Mouse (Mus musculus) gastrocnemius, postnatal 36 days (tissue): ENCODE data around the gene Nsrp1. TPM values are rescaled to one million over a fixed set of nuclear protein-coding genes. Genes with fewer than 3 reads are reported as not detected.

ENCODE experiments used
- DNase-seq, 2 experiments: peaks; one replicate each; pipeline ENCODE4 v3.0.0; 2022
- intact Hi-C: fragments of 180-260 bp; cut with DNase I; formaldehyde crosslinking; loops from one replicate; pipeline ENCODE4 v1.15.1; 2025
- total RNA-seq, 2 experiments: library from RNA; stranded (reverse); gene quantifications; 2 replicates each; pipeline ENCODE4 v1.2.3; 2021

Gene Nsrp1
- total RNA-seq, 2 experiments from 2014 or later = 10.5 to 13.5 TPM

DNA sequence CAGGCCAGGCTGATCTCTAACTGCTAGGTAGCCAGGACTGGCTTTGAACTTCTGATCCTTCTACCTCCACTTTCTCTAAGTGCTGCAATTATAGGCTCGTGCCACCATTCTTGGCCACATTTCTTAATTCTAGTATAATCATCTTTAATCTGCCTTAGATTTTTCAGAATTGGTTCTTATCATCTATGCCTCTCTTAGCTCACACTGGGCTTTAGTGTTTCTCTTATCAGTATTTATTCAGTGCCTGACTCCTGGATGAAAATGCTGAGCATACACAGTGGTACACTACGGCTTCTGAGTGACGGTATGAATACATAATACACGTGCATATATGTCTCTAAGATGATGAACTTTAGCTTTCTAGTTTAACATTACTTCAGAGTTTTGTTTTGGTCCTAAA is 9.4 kb downstream of the Nsrp1 start:
- no peak for DNase-seq
- intact Hi-C loops = no loop called here

GRCm38 (mm10) chr11:77063406-77063805 is 14.8 kb downstream of the Nsrp1 start:
- intact Hi-C loops = no loop called here
- no peak for DNase-seq

DNA sequence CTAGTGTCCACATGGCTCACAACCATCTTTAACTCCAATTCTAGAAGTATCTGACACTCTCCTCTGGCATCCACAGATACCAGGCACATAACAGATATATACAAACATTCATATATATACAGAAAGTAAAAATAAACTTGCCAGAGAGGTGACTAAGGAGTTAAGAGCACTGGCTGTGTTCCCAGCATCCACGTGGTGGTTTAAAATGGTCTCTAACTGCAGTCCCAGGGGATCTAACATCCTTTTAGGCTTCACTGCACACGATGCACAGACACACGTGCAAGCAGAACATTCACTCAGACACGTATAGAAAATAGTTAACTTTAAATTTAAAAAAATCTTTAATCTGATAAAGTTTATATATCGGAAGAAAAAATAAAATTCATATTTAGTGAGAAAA is 16.3 kb downstream of the Nsrp1 start:
- no peak for DNase-seq

DNA sequence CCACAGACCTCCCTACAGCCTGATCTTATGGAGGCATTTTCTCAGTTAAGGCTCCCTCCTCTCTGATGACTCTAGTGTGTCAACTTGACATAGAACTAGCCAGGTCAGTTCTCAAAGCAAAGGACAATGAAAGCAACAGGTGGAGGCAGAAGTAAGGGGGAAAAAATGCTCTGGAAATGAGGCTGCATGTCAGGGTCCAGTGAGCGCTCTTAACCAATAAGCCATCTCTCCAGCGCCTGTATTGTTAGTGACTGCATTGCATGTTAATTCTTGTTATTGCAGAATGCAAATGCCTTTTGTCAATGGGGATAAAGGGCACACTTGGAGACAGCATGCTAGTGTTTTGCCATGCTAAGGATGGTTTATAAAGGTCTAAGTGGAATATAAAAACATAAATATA is 35.4 kb downstream of the Nsrp1 start:
- no peak for DNase-seq
- intact Hi-C loops = no loop called here

More for the DNA sequence above, 16.3 kb downstream of the Nsrp1 start:
- intact Hi-C loops = no loop called here

DNA sequence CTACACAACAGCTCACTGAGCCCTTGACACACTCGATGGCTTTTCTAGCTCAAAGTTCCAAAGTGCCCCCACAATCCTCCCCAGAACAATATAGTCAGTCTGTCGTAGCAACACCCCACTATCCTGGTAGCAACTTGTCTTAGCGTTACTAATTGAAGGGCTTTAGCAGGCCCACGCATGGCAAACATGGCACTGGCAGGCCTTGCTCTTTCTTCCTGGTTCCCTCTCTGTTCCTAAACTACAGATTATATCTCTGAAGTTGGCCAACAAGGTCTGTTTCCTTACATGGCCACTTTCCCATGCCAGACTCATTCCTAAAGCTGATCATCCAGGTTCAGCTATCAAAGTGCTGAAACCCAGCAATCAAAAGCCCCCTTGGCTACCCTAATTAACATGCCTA is 36.3 kb downstream of the Nsrp1 start:
- intact Hi-C loops = no loop called here
- DNase-seq = no peak

- intact Hi-C loops = no loop called here
- DNase-seq = no peak
Observed at GRCm38 (mm10) chr11:77031151-77031934, 46.9 kb downstream of the Nsrp1 start.

- intact Hi-C loops = no loop called here
- DNase-seq = no peak
Observed at GRCm38 (mm10) chr11:77028157-77028556, 50.1 kb downstream of the Nsrp1 start.

DNA sequence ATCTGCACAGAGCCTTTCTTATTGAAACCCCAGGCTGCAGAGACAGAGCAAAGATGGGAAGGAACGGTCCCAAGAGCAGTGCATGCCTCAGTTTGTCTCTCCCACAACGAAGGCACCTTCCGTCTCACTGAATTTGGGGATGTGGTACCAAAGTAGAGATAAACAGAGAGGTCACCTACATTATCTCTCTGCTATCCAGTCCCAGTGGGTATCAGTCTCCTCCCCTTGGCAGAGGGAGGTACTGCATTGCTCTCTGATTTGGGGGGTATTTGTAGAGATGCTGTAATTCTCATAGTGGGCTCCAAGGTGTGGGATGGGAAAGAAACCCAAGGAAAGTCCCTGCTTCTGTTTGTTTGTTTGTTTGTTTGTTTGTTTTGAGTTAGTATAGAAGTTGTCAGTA is 51.7 kb downstream of the Nsrp1 start:
- intact Hi-C loops = no loop called here
- no peak for DNase-seq

DNA sequence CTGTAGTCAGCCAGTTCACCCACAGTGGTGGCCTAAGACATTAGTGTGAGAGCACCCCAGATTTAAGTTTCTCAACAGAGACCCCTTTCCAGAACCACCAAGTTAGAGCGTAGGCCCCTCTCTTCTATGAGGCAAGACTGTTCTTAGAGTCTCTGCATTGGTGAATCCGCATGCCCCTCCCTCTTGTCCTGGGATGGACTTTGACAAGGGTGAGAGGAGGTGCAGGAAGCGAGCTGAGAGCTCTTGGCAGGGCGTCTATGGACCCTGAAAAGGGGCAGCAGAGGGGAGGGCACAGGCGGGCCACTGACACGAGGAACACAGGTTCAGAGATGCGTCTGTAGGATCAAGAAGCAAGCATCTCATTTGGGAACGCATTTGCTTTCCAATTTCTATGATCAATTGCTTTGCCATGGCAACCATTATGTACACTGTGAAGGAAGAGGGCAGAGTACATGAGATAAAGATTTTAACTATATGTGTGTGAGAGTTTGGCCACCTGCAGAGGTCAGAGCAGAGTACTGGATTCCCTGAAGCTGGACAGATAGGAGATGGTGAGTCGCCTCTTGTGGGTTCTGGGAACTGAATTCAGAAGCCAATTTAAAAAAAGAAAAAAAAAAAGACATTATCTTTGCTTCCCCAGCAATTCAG is 56.4 kb downstream of the Nsrp1 start:
- DNase-seq = no peak
- intact Hi-C loops = no loop called here

DNA sequence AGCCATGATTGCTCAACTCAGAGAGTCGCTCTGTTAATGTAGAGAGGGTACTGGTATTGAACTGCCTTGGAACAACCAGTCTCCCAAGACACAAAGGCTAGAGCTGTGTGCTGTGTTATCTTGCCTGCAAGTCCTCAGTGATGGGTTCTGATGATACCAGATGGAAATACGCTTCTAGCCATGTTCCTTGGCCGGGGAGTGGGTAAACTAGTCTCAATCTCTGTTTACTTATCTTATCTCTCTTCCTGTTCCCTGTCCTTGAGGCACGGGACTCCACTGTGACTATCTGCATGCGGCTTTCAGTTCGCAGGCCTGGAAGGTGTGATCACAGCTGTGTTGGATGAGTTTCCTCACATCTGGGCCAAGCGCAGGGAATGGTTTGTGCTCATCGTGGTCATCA is 58.7 kb downstream of the Nsrp1 start:
- intact Hi-C loops = no loop called here
- DNase-seq = no peak

DNA sequence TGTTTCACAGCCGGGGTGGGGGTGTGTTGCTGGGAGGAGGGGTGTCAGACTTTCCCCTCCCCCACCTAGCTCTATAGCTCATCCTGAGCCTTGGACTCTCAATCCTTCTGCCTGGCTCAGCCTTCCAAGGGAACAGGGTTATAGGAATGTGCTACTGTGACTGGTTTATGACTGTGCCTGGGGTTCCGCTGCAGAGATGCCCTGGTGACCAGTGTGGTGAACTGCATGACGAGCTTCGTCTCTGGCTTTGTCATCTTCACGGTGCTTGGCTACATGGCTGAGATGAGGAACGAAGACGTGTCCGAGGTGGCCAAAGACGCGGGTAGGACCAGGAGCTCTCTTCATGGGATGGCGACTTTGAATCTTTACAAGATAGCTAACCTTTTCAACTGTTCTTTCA is 60.2 kb downstream of the Nsrp1 start:
- DNase-seq = no peak
- intact Hi-C loops = no loop called here

- intact Hi-C loops = no loop called here
- DNase-seq = no peak
Observed at GRCm38 (mm10) chr11:77010762-77011475, 67.3 kb downstream of the Nsrp1 start.

GRCm38 (mm10) chr11:77009069-77010025 is 68.9 kb downstream of the Nsrp1 start:
- DNase-seq = no peak
- intact Hi-C loops = no loop called here

DNA sequence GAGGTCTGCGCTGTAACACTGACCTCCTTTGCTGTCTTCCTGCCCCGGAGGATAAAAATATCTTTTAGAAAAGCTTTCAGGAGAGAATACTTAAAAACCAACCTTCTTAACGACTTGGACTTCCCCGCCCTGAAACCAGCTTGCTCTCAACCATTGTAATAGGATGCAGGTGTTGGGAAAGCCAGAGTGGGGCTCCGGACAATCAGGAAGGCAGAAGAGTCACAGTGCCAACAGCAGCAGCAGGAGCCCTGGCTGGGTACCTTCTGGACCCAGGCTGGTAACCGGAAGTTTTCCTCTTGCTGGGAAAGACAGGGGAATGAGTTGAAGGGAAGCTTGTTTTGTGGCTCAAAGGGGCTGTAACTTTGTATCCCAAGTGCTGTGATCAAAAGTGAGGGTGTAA is 71.6 kb downstream of the Nsrp1 start:
- DNase-seq = no peak
- intact Hi-C loops = no loop called here

DNA sequence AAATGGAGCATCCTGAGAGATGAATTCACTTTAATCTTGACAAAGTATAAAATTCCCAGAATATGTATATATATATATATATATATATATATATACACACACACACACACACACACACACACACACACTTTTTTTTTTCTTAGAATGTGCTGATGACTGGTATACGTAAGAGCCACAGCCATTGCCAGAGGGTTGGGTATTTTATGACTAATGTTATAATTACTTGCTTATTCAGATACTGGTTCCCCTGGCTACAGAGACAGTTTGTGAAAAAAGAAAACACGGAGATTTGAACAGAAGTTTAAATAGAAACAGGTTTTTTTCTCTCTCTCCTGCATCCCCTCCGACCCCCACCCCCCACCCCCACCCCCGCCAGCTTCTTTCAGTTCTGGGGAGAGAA is 72.4 kb downstream of the Nsrp1 start:
- intact Hi-C loops = no loop called here
- DNase-seq = no peak

DNA sequence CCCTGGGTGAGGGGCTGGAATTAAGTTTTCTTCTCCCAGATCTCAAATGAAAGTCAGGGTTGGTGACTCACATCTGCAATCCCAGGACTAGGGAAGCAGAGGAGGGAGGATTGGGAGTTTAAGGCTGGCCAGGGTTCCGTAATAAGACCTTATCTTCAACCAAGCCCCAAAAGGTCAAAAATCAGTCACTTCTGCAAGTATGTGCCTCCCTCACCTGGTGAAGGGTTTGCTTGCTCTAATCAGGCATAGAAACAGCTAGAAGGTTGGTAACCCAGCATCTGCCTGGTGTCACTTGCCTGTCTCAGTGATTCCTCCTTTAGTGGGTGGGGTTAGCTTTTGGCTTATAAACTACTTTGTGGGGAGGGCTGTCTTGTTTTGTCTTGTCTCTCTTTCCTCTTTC is 75.9 kb downstream of the Nsrp1 start:
- intact Hi-C loops = no loop called here
- DNase-seq = no peak

GRCm38 (mm10) chr11:77000741-77001140 is 77.5 kb downstream of the Nsrp1 start:
- DNase-seq = no peak

GRCm38 (mm10) chr11:76998705-76999226 is 79.5 kb downstream of the Nsrp1 start:
- no peak for DNase-seq
- intact Hi-C loops = no loop called here

More at GRCm38 (mm10) chr11:77000741-77001140, 77.5 kb downstream of the Nsrp1 start:
- intact Hi-C loops = no loop called here

DNA sequence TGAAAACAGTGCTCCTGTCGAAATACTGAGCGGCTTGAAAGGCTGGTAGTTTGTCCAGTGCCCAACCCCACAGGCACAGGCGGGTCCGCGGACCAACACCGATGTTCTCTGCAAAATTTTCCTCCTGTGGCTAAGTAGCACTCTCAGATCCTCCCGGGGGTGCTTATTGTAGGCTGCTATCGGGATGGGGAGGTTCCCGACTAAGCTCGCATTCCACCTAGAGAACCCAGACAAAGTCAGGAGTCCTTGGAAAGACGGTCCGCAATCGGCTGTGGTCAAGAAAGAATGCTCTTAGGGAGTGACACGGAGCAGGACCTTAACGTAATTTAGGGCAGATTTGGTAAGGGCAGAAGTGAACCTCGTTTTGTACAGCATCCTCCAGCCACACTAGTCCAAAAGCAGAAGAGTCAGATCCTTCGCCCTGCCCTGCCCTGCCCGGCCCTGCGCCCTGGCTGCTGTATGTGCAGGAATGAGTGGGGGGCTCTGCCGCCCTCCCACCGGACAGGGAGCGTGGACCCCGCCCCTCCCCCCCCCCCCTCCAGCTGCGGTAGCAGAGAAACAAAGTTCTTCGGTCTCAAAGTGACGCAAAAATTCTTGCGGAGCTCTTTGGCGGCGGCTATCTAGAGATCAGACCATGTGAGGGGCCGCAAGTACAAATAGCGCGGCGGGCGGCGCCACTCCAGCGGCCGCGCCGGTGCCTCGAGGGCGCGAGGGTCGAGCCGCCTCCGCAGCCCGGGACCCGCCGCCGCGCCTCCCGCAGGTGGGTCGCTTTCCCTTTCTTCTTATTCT is 80.1 kb downstream of the Nsrp1 start, which contains the start of gene Slc6a4:
TSS of gene Slc6a4 (plus strand) at position 688 of the 789 bp plus-strand sequence.
- intact Hi-C loops = loop anchor here (2.0 kb wide), 1 partner anchor 95 kb away; no protein-coding TSS in a partner anchor
- no peak for DNase-seq
